Mouse (Mus musculus): Measurements from ENCODE around the gene 2410002F23Rik. TPM values are rescaled to one million over a fixed set of nuclear protein-coding genes. Genes with fewer than 3 reads are reported as not detected.
A peak's percentile ranks its signal among the peaks of the same experiment; 100 is the strongest.

The 2410002F23Rik gene
- polyA plus RNA-seq, 1 experiment from 2014 or later, result 216 TPM

DNA sequence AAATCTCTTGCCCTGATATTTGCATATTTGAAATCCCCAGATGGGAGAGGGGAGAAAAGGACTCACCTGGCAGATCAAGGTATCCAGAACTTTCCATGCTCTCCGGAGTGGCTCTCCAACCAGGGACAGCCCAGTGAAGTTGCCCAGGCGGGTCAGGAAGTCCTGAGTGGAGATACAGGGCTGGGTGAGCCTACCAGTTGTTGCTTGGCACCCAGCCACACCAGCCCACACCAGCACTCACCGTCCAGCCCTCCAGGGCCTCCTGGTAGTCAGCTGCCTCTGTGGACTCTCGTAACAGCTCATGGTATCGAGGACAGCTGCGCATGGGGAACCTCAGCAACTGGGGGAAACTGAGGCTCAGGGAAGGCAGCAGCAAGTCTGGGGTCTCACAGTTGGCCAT lies 8.4 kb downstream of the 2410002F23Rik start:
- no peaks in the 10 kb centered on the region for H3K9me3 ChIP-seq (ENCODE audit: control insufficient read depth, low read length)
- H3K4me2 ChIP-seq (ENCODE audit: low read length), result no peak overlapping the region
- H3K4me1 ChIP-seq (ENCODE audit: control insufficient read depth, insufficient read depth, low read depth, low read length), result 0 out of 2 replicates have a peak, but pooled peaks cover under 1% of the 10 kb centered on the region
- H3K4me3 ChIP-seq (ENCODE audit: low read length), result no peak overlapping the region
- H3K36me3 ChIP-seq (ENCODE audit: control insufficient read depth, insufficient read depth, low read length), result peaks cover 20% of the 10 kb centered on the region
- 87% methylated on average over 6 of the region's 6 CpGs for WGBS
- H3K27ac ChIP-seq (ENCODE audit: low read depth, low read length), result no peak overlapping the region
- H3K27me3 ChIP-seq (replicated peaks; ENCODE audit: control insufficient read depth, insufficient read depth, low read length), result no peaks in the 10 kb centered on the region
- no peak overlapping the region for H3K9ac ChIP-seq (ENCODE audit: low read depth, low read length)
- ATAC-seq, result no peak

DNA sequence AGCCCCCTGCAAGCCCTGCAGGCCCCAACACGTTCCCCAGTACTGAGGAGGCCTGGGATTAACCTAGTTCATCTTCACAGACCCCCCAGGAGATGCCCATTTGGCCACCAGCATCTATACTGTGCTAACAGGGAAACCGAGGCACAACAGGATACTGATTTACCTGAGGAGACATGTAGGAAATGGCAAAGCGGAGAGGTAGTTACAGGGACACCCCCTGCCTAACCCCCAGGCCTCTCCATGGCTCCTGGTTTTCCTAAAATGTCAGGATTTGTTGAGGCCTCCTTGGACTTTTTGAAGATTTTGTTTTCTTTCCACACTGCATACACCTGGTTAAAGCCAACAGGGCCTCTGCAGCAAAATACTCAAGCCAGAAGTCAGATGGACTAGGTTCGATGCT lies 10.8 kb downstream of the 2410002F23Rik start, which contains the start of gene Acp4:
Gene Acp4, minus strand, starts transcription at position 101 of the 400 bp plus-strand sequence.
- no peaks in the 10 kb centered on the region for H3K9me3 ChIP-seq (ENCODE audit: control insufficient read depth, low read length)
- 0 out of 2 replicates have a peak, but pooled peaks cover 2% of the 10 kb centered on the region for H3K27me3 ChIP-seq (replicated peaks; ENCODE audit: control insufficient read depth, insufficient read depth, low read length)
- H3K4me2 ChIP-seq (ENCODE audit: low read length), result no peak within 1 kb of the TSS
- ATAC-seq, result no peak
- H3K4me3 ChIP-seq (ENCODE audit: low read length), result no peak within 1 kb of the TSS
- WGBS, result 85% methylated on average over 4 of the region's 4 CpGs
- H3K27ac ChIP-seq (ENCODE audit: low read depth, low read length), result no peak within 1 kb of the TSS
- peaks cover 12% of the 10 kb centered on the region; the same call in 1 of the 2 replicates for H3K36me3 ChIP-seq (ENCODE audit: control insufficient read depth, insufficient read depth, low read length)
- H3K9ac ChIP-seq (ENCODE audit: low read depth, low read length), result no peak within 1 kb of the TSS
- H3K4me1 ChIP-seq (ENCODE audit: control insufficient read depth, insufficient read depth, low read depth, low read length), result no peaks in the 10 kb centered on the region

DNA sequence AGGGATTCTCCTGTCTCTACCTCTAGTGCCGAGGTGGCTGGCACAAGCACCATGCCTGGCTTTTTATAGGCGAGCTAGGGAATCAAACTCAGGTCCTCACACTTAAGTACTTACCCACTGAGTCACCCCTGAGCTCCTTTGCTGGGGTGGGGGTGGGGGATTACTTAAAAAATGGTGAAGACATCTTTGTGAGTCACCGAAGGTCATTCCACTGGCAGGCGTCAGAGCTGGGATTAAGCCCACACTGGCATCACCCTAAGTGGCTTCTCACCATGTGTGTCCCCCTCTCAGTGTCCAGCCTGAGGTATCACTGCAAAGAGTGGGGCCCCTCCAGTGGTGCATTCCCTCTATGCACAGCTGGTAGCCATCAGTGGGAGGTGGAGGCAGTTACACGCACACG lies 13.9 kb downstream of the 2410002F23Rik start:
- H3K4me3 ChIP-seq (ENCODE audit: low read length), result no peak overlapping the region
- 82% methylated on average over 6 of the region's 6 CpGs for WGBS
- H3K27me3 ChIP-seq (replicated peaks; ENCODE audit: control insufficient read depth, insufficient read depth, low read length), result 0 out of 2 replicates have a peak, but pooled peaks cover 2% of the 10 kb centered on the region
- peaks cover 7% of the 10 kb centered on the region for H3K4me1 ChIP-seq (ENCODE audit: control insufficient read depth, insufficient read depth, low read depth, low read length)
- H3K36me3 ChIP-seq (ENCODE audit: control insufficient read depth, insufficient read depth, low read length), result no peaks in the 10 kb centered on the region
- H3K9ac ChIP-seq (ENCODE audit: low read depth, low read length), result no peak overlapping the region
- H3K27ac ChIP-seq (ENCODE audit: low read depth, low read length), result no peak overlapping the region
- ATAC-seq, result no peak
- H3K9me3 ChIP-seq (ENCODE audit: control insufficient read depth, low read length), result no peaks in the 10 kb centered on the region
- no peak overlapping the region for H3K4me2 ChIP-seq (ENCODE audit: low read length)

DNA sequence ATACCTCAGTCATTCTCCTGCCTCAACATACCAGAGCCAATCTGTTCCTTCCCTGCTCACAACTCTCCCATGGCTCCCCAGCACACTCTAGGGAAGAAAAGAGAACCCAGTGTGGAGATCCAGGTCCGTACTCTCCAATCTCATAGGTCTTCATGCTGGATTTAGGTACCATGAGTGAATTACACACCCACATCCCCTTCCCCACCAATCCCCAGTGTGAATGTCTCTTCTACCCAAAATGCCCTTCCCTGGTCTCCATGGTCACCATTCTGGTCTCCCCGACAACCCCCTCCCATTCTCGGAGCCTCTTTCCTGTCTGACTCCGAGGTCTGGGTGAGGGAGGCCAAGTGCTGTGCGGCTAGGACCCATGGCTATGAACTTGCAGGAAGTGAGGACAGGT lies 14.6 kb downstream of the 2410002F23Rik start, which contains the start of gene Gm15517:
Gene Gm15517, plus strand, starts transcription at position 301 of the 400 bp plus-strand sequence.
- H3K4me1 ChIP-seq (ENCODE audit: control insufficient read depth, insufficient read depth, low read depth, low read length), result peaks cover 7% of the 10 kb centered on the region
- no peaks in the 10 kb centered on the region for H3K9me3 ChIP-seq (ENCODE audit: control insufficient read depth, low read length)
- H3K4me2 ChIP-seq (ENCODE audit: low read length), result no peak within 1 kb of the TSS
- ATAC-seq, result no peak
- 0 out of 2 replicates have a peak, but pooled peaks cover 2% of the 10 kb centered on the region for H3K27me3 ChIP-seq (replicated peaks; ENCODE audit: control insufficient read depth, insufficient read depth, low read length)
- H3K4me3 ChIP-seq (ENCODE audit: low read length), result no peak within 1 kb of the TSS
- H3K9ac ChIP-seq (ENCODE audit: low read depth, low read length), result no peak within 1 kb of the TSS
- WGBS, result 36% methylated on average over 5 of the region's 5 CpGs
- H3K36me3 ChIP-seq (ENCODE audit: control insufficient read depth, insufficient read depth, low read length), result no peaks in the 10 kb centered on the region
- H3K27ac ChIP-seq (ENCODE audit: low read depth, low read length), result no peak within 1 kb of the TSS

DNA sequence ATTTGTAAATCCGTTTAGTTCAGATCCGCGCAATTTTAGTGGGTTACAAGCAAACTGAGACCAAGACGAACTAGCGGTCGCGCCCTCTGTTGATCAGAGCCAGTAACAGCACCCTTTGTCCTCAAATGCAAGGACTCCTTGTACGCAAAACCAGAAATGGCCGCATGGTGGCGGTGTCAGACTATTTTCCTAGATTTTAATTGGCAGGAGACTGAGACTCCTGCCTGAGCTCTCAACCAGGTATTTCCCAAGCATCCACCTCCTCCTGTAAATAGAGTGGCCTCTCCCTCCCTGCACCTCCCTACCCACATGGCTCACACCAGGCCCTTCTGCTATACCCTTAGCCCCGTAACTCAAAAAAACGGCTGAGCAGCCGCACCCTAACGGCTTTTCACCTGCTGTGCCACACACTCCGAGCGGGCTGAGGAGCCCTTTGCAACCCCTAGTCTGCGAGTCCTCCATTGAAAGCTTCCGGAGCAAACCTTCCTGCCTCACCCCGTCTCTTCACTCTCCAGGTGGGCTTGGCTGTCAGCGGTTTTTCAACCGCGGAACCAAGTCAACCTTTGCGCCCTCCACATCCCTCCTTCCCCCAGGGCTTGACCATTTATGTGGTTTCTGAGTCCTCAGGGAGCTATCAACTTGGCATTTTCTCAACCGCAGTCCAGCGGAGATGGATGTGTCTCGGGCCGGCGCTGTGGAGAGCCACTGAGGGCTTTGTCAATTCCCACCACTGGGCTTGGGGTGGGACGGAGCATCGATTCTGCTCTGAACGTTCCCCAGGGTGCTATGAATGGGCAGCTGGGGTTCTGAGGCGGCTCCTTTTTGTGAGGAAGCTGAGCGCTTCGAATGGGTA lies 16.5 kb downstream of the 2410002F23Rik start:
- H3K4me3 ChIP-seq (ENCODE audit: low read length), result peak overlapping the region; percentile 41
- H3K9ac ChIP-seq (ENCODE audit: low read depth, low read length), result peak overlapping the region; percentile 58
- 2% methylated on average over 34 of the region's 34 CpGs for WGBS
- no peaks in the 10 kb centered on the region for H3K36me3 ChIP-seq (ENCODE audit: control insufficient read depth, insufficient read depth, low read length)
- peaks cover 4% of the 10 kb centered on the region; the same call in 1 of the 2 replicates for H3K27me3 ChIP-seq (replicated peaks; ENCODE audit: control insufficient read depth, insufficient read depth, low read length)
- H3K27ac ChIP-seq (ENCODE audit: low read depth, low read length), result peak overlapping the region; percentile 62; the same call in 1 of the 2 replicates
- peak; percentile 91 for ATAC-seq
- peaks cover 7% of the 10 kb centered on the region for H3K4me1 ChIP-seq (ENCODE audit: control insufficient read depth, insufficient read depth, low read depth, low read length)
- no peaks in the 10 kb centered on the region for H3K9me3 ChIP-seq (ENCODE audit: control insufficient read depth, low read length)
- peak overlapping the region; percentile 72 for H3K4me2 ChIP-seq (ENCODE audit: low read length)

DNA sequence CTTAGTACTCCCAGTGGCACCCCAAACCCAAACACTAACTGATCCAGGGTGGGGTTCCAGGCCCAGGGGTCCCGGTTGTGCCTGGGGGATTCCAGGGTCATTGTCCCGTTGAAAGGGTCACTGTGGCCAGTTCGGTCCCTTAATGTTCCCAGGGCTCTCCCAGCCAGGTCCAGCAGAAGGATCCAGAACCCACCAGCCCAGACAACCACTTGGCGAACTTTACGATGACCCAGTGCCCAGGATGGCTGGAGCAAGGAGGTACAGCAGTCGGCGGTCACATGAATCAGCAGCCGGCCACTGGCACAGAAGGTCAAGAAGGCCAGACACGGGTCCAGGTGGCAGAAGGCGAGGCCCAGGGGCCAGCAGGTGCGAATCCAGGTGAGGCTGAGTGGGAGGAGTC lies 21.6 kb downstream of the 2410002F23Rik start:
- H3K36me3 ChIP-seq (ENCODE audit: control insufficient read depth, insufficient read depth, low read length), result no peaks in the 10 kb centered on the region
- no peak overlapping the region for H3K4me2 ChIP-seq (ENCODE audit: low read length)
- no peaks in the 10 kb centered on the region for H3K9me3 ChIP-seq (ENCODE audit: control insufficient read depth, low read length)
- 84% methylated on average over 11 of the region's 11 CpGs for WGBS
- no peak overlapping the region for H3K27ac ChIP-seq (ENCODE audit: low read depth, low read length)
- peaks cover 3% of the 10 kb centered on the region for H3K4me1 ChIP-seq (ENCODE audit: control insufficient read depth, insufficient read depth, low read depth, low read length)
- H3K27me3 ChIP-seq (replicated peaks; ENCODE audit: control insufficient read depth, insufficient read depth, low read length), result peaks cover 2% of the 10 kb centered on the region; the same call in 1 of the 2 replicates
- no peak for ATAC-seq
- no peak overlapping the region for H3K4me3 ChIP-seq (ENCODE audit: low read length)
- no peak overlapping the region for H3K9ac ChIP-seq (ENCODE audit: low read depth, low read length)

DNA sequence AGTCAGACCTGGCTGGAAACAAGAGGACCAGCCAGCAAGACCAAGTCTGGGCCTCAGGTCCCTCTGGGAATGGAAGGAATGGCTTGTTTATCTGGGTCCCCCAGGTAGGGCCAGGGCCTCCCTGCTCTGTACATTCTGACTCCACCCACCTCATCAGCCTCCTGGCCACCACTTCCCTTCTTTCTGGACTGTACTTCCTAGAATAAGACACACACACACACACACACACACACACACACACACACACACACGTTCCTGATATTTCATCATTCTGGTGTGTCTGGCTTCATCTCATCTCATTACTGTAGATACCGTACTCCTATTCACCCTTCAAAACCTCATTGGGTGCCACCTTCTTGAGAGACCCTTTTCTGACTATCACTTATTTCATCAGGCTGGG lies 22.9 kb downstream of the 2410002F23Rik start:
- Histone ChIP-seq H3K27ac (ENCODE audit: low read depth, low read length) (no peak overlapping the region), H3K36me3 (ENCODE audit: control insufficient read depth, insufficient read depth, low read length) (no peaks in the 10 kb centered on the region), H3K9ac (ENCODE audit: low read depth, low read length) (no peak overlapping the region), H3K4me3 (ENCODE audit: low read length) (no peak overlapping the region), H3K9me3 (ENCODE audit: control insufficient read depth, low read length) (no peaks in the 10 kb centered on the region), H3K27me3 (replicated peaks; ENCODE audit: control insufficient read depth, insufficient read depth, low read length) (peaks cover 5% of the 10 kb centered on the region; the same call in 1 of the 2 replicates), H3K4me1 (ENCODE audit: control insufficient read depth, insufficient read depth, low read depth, low read length) (no peaks in the 10 kb centered on the region), H3K4me2 (ENCODE audit: low read length) (no peak overlapping the region)
- WGBS, result 86% methylated on average over 2 of the region's 2 CpGs
- ATAC-seq, result no peak

DNA sequence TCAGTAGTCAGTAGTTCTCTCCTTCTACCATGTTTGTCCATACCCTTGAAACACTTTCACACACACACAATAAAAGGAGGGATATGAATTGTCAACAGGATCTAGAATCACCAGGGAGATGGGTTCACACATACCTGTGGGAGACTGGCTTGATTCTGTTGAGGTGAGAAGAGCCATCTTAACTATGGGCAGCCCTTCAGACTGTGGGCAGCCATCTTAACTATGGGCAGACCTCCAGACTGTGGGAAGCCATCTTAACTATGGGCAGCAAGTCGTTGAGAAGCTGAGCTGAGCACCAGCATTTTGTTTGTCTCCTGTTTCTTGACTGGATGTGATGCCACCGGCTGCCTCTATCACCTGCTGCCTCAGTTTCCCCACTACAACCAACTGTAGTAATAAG lies 24.8 kb downstream of the 2410002F23Rik start:
- Histone ChIP-seq H3K36me3 (ENCODE audit: control insufficient read depth, insufficient read depth, low read length) (no peaks in the 10 kb centered on the region), H3K9ac (ENCODE audit: low read depth, low read length) (no peak overlapping the region), H3K4me1 (ENCODE audit: control insufficient read depth, insufficient read depth, low read depth, low read length) (no peaks in the 10 kb centered on the region), H3K27me3 (replicated peaks; ENCODE audit: control insufficient read depth, insufficient read depth, low read length) (peaks cover 5% of the 10 kb centered on the region; the same call in 1 of the 2 replicates), H3K9me3 (ENCODE audit: control insufficient read depth, low read length) (no peaks in the 10 kb centered on the region), H3K4me2 (ENCODE audit: low read length) (no peak overlapping the region), H3K27ac (ENCODE audit: low read depth, low read length) (no peak overlapping the region), H3K4me3 (ENCODE audit: low read length) (no peak overlapping the region)
- ATAC-seq, result 0 out of 2 replicates have a peak, but pooled peaks have one; percentile 41
- WGBS, result 68% methylated on average over 2 of the region's 2 CpGs

DNA sequence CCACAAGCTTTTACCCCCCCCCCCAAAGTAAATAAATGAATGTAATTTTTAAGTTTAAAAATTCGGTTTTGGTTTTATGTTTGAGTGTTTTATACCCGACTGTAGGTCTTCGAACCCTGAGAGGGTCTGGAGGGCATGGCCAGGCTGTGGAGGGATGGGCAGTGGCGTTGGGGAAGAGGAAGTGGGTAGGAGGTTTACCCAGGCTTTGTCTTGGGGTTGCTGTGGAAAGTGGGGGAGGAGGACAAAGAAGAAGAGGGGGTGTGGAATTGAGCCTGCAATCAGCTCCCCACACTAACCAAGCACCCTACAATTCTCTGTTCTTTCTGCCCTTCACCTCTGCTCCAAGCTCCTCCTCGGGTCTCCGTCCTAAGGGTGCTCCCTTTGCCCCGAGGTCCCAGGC lies 26.0 kb downstream of the 2410002F23Rik start:
- Histone ChIP-seq H3K4me3 (ENCODE audit: low read length) (no peak overlapping the region), H3K36me3 (ENCODE audit: control insufficient read depth, insufficient read depth, low read length) (no peaks in the 10 kb centered on the region), H3K4me1 (ENCODE audit: control insufficient read depth, insufficient read depth, low read depth, low read length) (no peaks in the 10 kb centered on the region), H3K27ac (ENCODE audit: low read depth, low read length) (no peak overlapping the region), H3K27me3 (replicated peaks; ENCODE audit: control insufficient read depth, insufficient read depth, low read length) (peaks cover 5% of the 10 kb centered on the region; the same call in 1 of the 2 replicates), H3K9ac (ENCODE audit: low read depth, low read length) (no peak overlapping the region), H3K9me3 (ENCODE audit: control insufficient read depth, low read length) (no peaks in the 10 kb centered on the region), H3K4me2 (ENCODE audit: low read length) (no peak overlapping the region)
- no peak for ATAC-seq
- WGBS, result 89% methylated on average over 7 of the region's 7 CpGs
